Mouse (Mus musculus): ENCODE measurements around the gene Olfr551. TPM values are rescaled to one million over a fixed set of nuclear protein-coding genes. Genes with fewer than 3 reads are reported as not detected.
A peak's percentile ranks its signal among the peaks of the same experiment; 100 is the strongest.
"Not testable (repeated sequence)": the region's sequence is repeated elsewhere in the genome, so short reads cannot be mapped to it uniquely, and the experiment has no call there.

Olfr551 gene
- not detected in 2 replicates for polyA plus RNA-seq (2015; fragmentation: Nextera tagmentation; extraction: Ambion mirVana)

DNA sequence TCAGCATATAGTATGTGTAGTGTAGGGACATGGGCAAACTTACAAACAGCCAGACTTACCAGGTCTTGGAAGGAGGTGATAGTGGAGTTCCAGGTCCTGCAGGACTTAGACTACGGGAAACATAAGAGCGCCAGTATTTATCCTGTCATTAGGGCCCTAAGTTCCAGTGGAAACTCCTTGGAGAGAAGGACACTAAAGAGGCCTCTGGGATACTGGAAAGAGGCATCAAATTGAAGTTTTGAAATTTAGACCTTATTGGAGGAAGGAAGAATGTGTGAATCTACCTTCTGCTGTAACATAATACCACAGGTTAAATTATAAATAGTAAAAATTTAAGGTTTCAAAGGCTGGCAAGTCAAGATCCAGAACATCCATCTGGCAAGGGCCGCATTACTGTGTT is at the start of gene Olfr551:
Olfr551 (minus strand) TSS at position 101 of the 400 bp plus-strand sequence.
- H3K9ac ChIP-seq (replicated peaks): no peak within 1 kb of the TSS
- ATAC-seq: no peak
- WGBS (ENCODE audit: insufficient replicate concordance): 79% methylated on average over 3 of the region's 3 CpGs
- H3K27me3 ChIP-seq (ENCODE audit: insufficient read depth, low read length): no peaks in the 10 kb centered on the region
- no peak within 1 kb of the TSS for H3K4me3 ChIP-seq (ENCODE audit: low read depth, low read length)
- H3K9me3 ChIP-seq (ENCODE audit: low read length): no peaks in the 10 kb centered on the region
- H3K36me3 ChIP-seq (replicated peaks; ENCODE audit: insufficient read depth, low read length): no peaks in the 10 kb centered on the region
- H3K4me1 ChIP-seq (ENCODE audit: insufficient read depth): no peaks in the 10 kb centered on the region
- TF ChIP-seq CTCF (IDR thresholded peaks at IDR 0.05; ENCODE audit: low read depth): no peak
- TF ChIP-seq EP300 (IDR thresholded peaks at IDR 0.05; ENCODE audit: low read depth): no peak
- no peak within 1 kb of the TSS for H3K4me2 ChIP-seq (ENCODE audit: low read depth, low read length)
- DNase-seq: no peak
- no peak within 1 kb of the TSS for H3K27ac ChIP-seq (ENCODE audit: low read depth)

DNA sequence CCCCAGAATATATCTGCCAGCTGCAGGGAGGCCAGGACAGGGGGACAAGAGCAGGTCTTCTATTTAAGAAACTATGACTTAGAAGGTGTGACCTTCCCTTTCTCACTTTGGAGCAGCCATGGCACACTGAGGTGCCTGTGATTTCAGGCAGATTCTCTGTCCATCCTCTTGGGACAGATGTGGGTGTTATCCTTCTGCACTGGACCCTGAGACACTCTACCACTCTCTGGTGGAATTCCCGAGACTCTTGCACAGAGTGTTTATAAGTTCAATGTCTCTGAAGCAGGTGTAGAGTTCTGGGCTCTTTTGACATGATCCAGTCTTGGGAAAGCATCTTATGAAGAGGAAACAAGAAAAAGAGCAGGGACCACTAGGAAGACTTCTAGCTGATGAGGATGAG is 46.4 kb upstream of the Olfr551 start, which contains the start of gene Olfr554:
Olfr554 (plus strand) TSS at position 301 of the 400 bp plus-strand sequence.
- no peak within 1 kb of the TSS for H3K4me3 ChIP-seq (ENCODE audit: low read depth, low read length)
- no peaks in the 10 kb centered on the region for H3K4me1 ChIP-seq (ENCODE audit: insufficient read depth)
- ATAC-seq (no peak), DNase-seq (no peak)
- H3K4me2 ChIP-seq (ENCODE audit: low read depth, low read length): no peak within 1 kb of the TSS
- no peak within 1 kb of the TSS for H3K27ac ChIP-seq (ENCODE audit: low read depth)
- TF ChIP-seq CTCF (IDR thresholded peaks at IDR 0.05; ENCODE audit: low read depth): no peak
- 69% methylated on average over 1 of the region's 1 CpGs for WGBS (ENCODE audit: insufficient replicate concordance)
- no peaks in the 10 kb centered on the region for H3K36me3 ChIP-seq (replicated peaks; ENCODE audit: insufficient read depth, low read length)
- H3K9ac ChIP-seq (replicated peaks): no peak within 1 kb of the TSS
- H3K27me3 ChIP-seq (ENCODE audit: insufficient read depth, low read length): no peaks in the 10 kb centered on the region
- H3K9me3 ChIP-seq (ENCODE audit: low read length): no peaks in the 10 kb centered on the region

DNA sequence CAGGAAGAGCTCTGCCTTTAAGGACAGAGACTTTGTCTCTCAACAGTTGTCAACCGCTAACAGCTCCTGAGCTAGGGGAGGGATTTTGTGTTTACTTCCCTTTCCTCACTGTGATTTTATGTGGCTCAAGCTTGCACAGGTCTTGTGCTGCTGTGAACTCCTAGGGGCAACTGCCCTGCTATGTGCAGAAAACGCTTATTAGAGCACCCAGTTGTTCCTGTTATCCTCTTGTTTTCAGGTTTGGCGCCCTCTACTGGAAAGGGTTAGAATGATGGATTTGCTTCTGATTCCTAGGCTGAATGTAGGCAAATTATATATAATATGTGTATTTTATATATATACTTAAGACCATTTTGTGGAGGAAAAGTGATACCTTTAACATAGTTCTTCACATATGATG is 45.0 kb upstream of the Olfr551 start:
- 16% methylated on average over 3 of the region's 3 CpGs for WGBS (ENCODE audit: insufficient replicate concordance)
- no peaks in the 10 kb centered on the region for H3K9me3 ChIP-seq (ENCODE audit: low read length)
- H3K36me3 ChIP-seq (replicated peaks; ENCODE audit: insufficient read depth, low read length): no peaks in the 10 kb centered on the region
- H3K4me2 ChIP-seq (ENCODE audit: low read depth, low read length): no peak overlapping the region
- H3K27ac ChIP-seq (ENCODE audit: low read depth): no peak overlapping the region
- TF ChIP-seq CTCF (IDR thresholded peaks at IDR 0.05; ENCODE audit: low read depth) (peak; percentile 79), EP300 (IDR thresholded peaks at IDR 0.05; ENCODE audit: low read depth) (no peak)
- H3K4me1 ChIP-seq (ENCODE audit: insufficient read depth): no peaks in the 10 kb centered on the region
- ATAC-seq: no peak
- H3K27me3 ChIP-seq (ENCODE audit: insufficient read depth, low read length): no peaks in the 10 kb centered on the region
- H3K9ac ChIP-seq (replicated peaks): no peak overlapping the region
- H3K4me3 ChIP-seq (ENCODE audit: low read depth, low read length): no peak overlapping the region
- DNase-seq: peak; percentile 26

DNA sequence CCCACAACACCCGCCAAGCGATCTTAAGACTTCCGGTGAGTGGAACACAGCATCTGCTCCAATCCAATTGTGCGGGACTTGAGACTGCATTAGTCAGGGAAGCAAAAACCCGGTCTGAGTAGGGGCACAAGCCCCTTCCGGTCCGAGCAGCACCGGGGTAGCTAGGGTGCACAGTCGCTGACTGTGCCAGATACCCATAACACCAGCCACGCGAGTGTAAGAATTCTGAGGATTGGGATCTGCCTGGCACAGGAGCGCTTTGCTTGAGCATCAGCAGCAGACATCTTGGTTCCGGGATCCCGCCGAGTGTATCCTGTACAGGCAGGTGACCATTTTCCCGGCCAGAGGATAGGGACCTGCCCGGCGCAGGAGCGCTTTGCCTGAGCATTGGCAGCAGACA is 28.7 kb upstream of the Olfr551 start:
- not testable (repeated sequence) for DNase-seq; H3K27ac ChIP-seq (ENCODE audit: low read depth); H3K9me3 ChIP-seq (ENCODE audit: low read length); H3K4me3 ChIP-seq (ENCODE audit: low read depth, low read length); ATAC-seq; H3K36me3 ChIP-seq (replicated peaks; ENCODE audit: insufficient read depth, low read length); H3K9ac ChIP-seq (replicated peaks); H3K4me2 ChIP-seq (ENCODE audit: low read depth, low read length); H3K27me3 ChIP-seq (ENCODE audit: insufficient read depth, low read length); H3K4me1 ChIP-seq (ENCODE audit: insufficient read depth)
- 81% methylated on average over 18 of the region's 19 CpGs for WGBS (ENCODE audit: insufficient replicate concordance)

DNA sequence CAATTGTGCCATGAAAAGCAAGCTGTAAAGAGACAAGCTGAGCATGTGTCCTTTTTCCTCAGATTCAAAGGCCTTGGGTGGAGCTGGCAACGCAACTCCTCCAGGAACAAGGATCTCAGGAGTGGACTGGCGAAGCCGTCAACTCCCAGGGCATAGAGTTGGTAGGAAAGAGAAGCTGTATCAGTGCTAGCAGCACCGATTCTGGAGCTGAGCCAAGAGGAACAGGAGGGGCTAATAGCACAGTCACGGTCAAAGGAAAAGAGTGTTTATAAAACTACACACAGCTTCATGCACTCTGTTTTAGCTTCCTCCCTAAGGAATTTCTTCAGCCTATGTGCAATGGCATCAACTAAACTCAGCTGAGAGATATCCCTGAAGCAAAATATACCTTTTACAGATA is 27.9 kb upstream of the Olfr551 start:
- DNase-seq (no peak), ATAC-seq (no peak)
- Histone ChIP-seq H3K36me3 (replicated peaks; ENCODE audit: insufficient read depth, low read length) (no peaks in the 10 kb centered on the region), H3K4me3 (ENCODE audit: low read depth, low read length) (no peak overlapping the region), H3K9me3 (ENCODE audit: low read length) (no peaks in the 10 kb centered on the region), H3K4me1 (ENCODE audit: insufficient read depth) (no peaks in the 10 kb centered on the region), H3K9ac (replicated peaks) (no peak overlapping the region), H3K27ac (ENCODE audit: low read depth) (no peak overlapping the region), H3K27me3 (ENCODE audit: insufficient read depth, low read length) (no peaks in the 10 kb centered on the region), H3K4me2 (ENCODE audit: low read depth, low read length) (no peak overlapping the region)
- TF ChIP-seq EP300 (IDR thresholded peaks at IDR 0.05; ENCODE audit: low read depth) (no peak), CTCF (IDR thresholded peaks at IDR 0.05; ENCODE audit: low read depth) (no peak)
- 48% methylated on average over 5 of the region's 5 CpGs for WGBS (ENCODE audit: insufficient replicate concordance)

DNA sequence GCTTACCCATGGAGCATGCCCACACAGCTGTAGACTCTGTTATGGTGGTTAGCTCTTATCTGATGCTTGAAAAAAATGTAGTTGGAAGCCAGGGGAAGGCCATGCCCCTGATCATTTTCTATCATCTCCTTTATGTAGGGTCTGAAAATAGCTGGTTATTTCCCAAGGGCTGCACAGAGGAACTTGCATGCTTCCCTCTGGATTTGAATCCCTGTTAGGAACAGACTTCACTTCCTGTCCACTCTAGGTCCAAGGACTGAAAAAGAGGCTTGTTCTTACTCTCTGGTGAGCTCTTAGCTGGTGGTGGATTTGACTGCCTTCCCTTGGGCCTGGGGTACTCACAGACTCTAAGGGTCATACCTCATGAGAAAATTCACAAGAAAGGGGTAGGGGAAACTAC is 26.4 kb upstream of the Olfr551 start, which contains the start of gene Olfr553:
Olfr553 (minus strand) TSS at position 101 of the 400 bp plus-strand sequence.
- Histone ChIP-seq H3K27me3 (ENCODE audit: insufficient read depth, low read length) (no peaks in the 10 kb centered on the region), H3K4me1 (ENCODE audit: insufficient read depth) (no peaks in the 10 kb centered on the region), H3K27ac (ENCODE audit: low read depth) (no peak within 1 kb of the TSS), H3K9me3 (ENCODE audit: low read length) (no peaks in the 10 kb centered on the region), H3K36me3 (replicated peaks; ENCODE audit: insufficient read depth, low read length) (no peaks in the 10 kb centered on the region), H3K4me3 (ENCODE audit: low read depth, low read length) (no peak within 1 kb of the TSS), H3K4me2 (ENCODE audit: low read depth, low read length) (no peak within 1 kb of the TSS), H3K9ac (replicated peaks) (no peak within 1 kb of the TSS)
- DNase-seq: no peak
- TF ChIP-seq CTCF (IDR thresholded peaks at IDR 0.05; ENCODE audit: low read depth) (no peak), EP300 (IDR thresholded peaks at IDR 0.05; ENCODE audit: low read depth) (no peak)
- no peak for ATAC-seq

DNA sequence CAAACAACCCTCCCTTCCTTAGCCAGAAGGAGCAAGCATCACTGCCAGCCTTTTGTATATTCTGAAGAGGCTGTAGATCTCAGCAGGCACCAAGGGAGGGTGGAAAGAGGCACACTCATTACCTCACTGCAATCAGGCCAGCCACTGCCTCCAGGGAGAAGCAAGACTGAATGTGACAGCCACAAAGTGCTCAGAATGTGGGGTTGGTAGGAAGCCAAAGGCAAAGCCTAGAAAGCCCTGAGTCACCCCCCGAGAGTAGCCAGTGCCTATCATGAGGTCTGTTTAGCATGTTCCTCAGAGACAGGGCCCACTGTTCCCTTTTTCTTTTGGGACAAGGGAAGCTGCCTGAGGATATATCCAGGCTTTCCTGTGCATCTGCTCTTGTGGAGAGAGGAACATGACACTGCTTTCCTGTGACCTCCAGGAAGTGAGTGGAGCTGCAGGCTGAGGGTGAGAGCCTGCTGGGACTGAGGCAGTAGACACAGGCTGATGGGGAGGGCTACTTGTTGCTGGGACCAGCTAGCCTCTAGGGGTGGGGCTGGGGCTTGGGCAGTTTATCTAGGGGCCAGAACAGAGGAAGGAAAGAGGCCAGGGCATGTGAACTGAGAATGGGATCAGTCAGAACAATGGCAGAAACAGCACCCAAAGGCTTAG is 5.8 kb upstream of the Olfr551 start, which contains the start of gene Olfr552:
Olfr552 (plus strand) TSS at position 393 of the 654 bp plus-strand sequence.
- no peak within 1 kb of the TSS for H3K9ac ChIP-seq (replicated peaks)
- no peaks in the 10 kb centered on the region for H3K27me3 ChIP-seq (ENCODE audit: insufficient read depth, low read length)
- no peaks in the 10 kb centered on the region for H3K36me3 ChIP-seq (replicated peaks; ENCODE audit: insufficient read depth, low read length)
- WGBS (ENCODE audit: insufficient replicate concordance): 33% methylated on average over 1 of the region's 1 CpGs
- DNase-seq (no peak), ATAC-seq (no peak)
- H3K4me3 ChIP-seq (ENCODE audit: low read depth, low read length): no peak within 1 kb of the TSS
- H3K4me2 ChIP-seq (ENCODE audit: low read depth, low read length): no peak within 1 kb of the TSS
- TF ChIP-seq EP300 (IDR thresholded peaks at IDR 0.05; ENCODE audit: low read depth) (no peak), CTCF (IDR thresholded peaks at IDR 0.05; ENCODE audit: low read depth) (no peak)
- no peaks in the 10 kb centered on the region for H3K9me3 ChIP-seq (ENCODE audit: low read length)
- no peak within 1 kb of the TSS for H3K27ac ChIP-seq (ENCODE audit: low read depth)
- H3K4me1 ChIP-seq (ENCODE audit: insufficient read depth): no peaks in the 10 kb centered on the region

All from liver, postnatal 0 days (tissue).